9 mouse cellular contexts compared by ENCODE assay signal in the genomic region with DNA sequence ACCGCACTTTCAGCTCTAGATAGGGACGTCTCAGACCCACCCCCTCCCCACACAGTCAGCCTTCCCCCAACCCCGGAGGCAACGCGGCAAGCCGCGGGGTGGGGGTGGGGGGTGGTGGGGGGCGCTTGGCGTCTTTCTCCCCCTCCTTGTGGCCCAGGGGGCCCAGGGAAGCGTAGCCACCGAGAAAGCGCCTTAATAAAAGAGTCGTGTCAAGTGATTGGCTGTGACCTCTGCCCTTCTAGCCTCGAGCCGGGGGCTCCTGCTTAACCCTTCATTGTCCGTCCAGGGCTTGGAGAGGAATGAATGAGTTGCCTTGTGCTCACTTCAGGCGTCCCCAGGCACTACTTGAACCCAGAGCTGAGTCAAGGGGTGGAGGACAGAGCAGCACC. TPM values are rescaled to one million over a fixed set of nuclear protein-coding genes. Genes with fewer than 3 reads are reported as not detected.
DNase-seq lines count a peak whose midpoint lies in the region; ATAC-seq and TF ChIP-seq lines count a peak whose summit lies in the region.
"Had no signal": no experiment of that assay in that cellular context is flagged by ENCODE, and none has a peak within 500 bp of the region (broad histone marks: within the 10 kb centered on the region; RNA-seq: fewer than 3 reads in every experiment).

No protein-coding gene starts in this region.

- 0% methylated on average over 13 of the region's 17 CpGs for whole genome bisulfite sequencing in hindbrain, embryonic 14.5 days
- WGBS in midbrain, embryonic 14.5 days, result 2% methylated on average over 16 of the region's 17 CpGs

- H3K27ac ChIP-seq in gastrocnemius, adult 2 months, result no peak overlapping the region
- no peak overlapping the region for H3K27ac ChIP-seq in hindbrain, embryonic 14.5 days
- no peak overlapping the region for H3K27ac ChIP-seq in midbrain, embryonic 14.5 days (replicated peaks; ENCODE audit: low read depth, low read length)

- H3K4me1 ChIP-seq in hindbrain, embryonic 14.5 days (replicated peaks; ENCODE audit: control insufficient read depth, insufficient read depth, low read length), result peaks cover 63% of the 10 kb centered on the region
- peaks cover 71% of the 10 kb centered on the region for H3K4me1 ChIP-seq in midbrain, embryonic 14.5 days (ENCODE audit: control insufficient read depth, insufficient read depth, low read length)

- peaks cover 8% of the 10 kb centered on the region; the same call in 1 of the 2 replicates for H3K36me3 ChIP-seq in hindbrain, embryonic 14.5 days (replicated peaks; ENCODE audit: control insufficient read depth, insufficient read depth)
- H3K36me3 ChIP-seq in midbrain, embryonic 14.5 days (ENCODE audit: control insufficient read depth, insufficient read depth, low read length), result peaks cover 10% of the 10 kb centered on the region; the same call in 1 of the 2 replicates

- H3K4me3 ChIP-seq in gastrocnemius, adult 2 months, result peak overlapping the region; percentile 47
- H3K4me3 ChIP-seq in hindbrain, embryonic 14.5 days (replicated peaks; ENCODE audit: low read length), result peak overlapping the region; percentile 28
- H3K4me3 ChIP-seq in midbrain, embryonic 14.5 days (replicated peaks; ENCODE audit: low read depth, low read length), result peak overlapping the region; percentile 24

- peak overlapping the region; percentile 63 for H3K4me2 ChIP-seq in hindbrain, embryonic 14.5 days (replicated peaks)
- peak overlapping the region; percentile 58 for H3K4me2 ChIP-seq in midbrain, embryonic 14.5 days (ENCODE audit: low read length)

- no peak; the same call in 1 of the 2 replicates for ATAC-seq in hindbrain, embryonic 14.5 days (ENCODE audit: low FRiP score)
- no peak for ATAC-seq in midbrain, embryonic 14.5 days (ENCODE audit: low FRiP score, low TSS enrichment)
- no peak for ATAC-seq in megakaryocyte progenitor cell, adult 5-6 weeks (replicated peaks; ENCODE audit: poor library complexity)

- H3K9me3 ChIP-seq in hindbrain, embryonic 14.5 days (ENCODE audit: control insufficient read depth, low read length), result no peaks in the 10 kb centered on the region
- H3K9me3 ChIP-seq in midbrain, embryonic 14.5 days (ENCODE audit: control insufficient read depth, low read length), result no peaks in the 10 kb centered on the region

- TF ChIP-seq CTCF in gastrocnemius, adult 2 months (IDR thresholded peaks at IDR 0.05), result no peak

- DNase-seq in gastrocnemius, adult 2 months, result no peak
- no peak for DNase-seq in gastrocnemius, postnatal 25 days
- peak; percentile 97 for DNase-seq in embryo, embryonic 10 days (ENCODE audit: low spot score)
- DNase-seq in hindbrain, embryonic 14.5 days (ENCODE audit: low spot score), result no peak
- peak; percentile 37 for DNase-seq in midbrain, embryonic 14.5 days
- no peak for DNase-seq in frontal cortex, postnatal 14 days (ENCODE audit: low spot score in 2 of 2)
- DNase-seq in layer of hippocampus, postnatal 36 days, result no peak
- DNase-seq: right cerebral cortex, adult 18-20 months had no signal

- H3K9ac ChIP-seq in hindbrain, embryonic 14.5 days, result peak overlapping the region; percentile 49
- H3K9ac ChIP-seq in midbrain, embryonic 14.5 days (replicated peaks; ENCODE audit: low read length), result peak overlapping the region; percentile 44

- H3K27me3 ChIP-seq in hindbrain, embryonic 14.5 days (ENCODE audit: control insufficient read depth, insufficient read depth, low read length), result no peaks in the 10 kb centered on the region
- no peaks in the 10 kb centered on the region for H3K27me3 ChIP-seq in midbrain, embryonic 14.5 days (ENCODE audit: control insufficient read depth, insufficient read depth, low read length)

- intact Hi-C loops in gastrocnemius, adult 2 months (cut with DNase I), result no loop called here

RNA-seq across cellular contexts. Expression of a gene that starts 0.7 kb away (rescaled TPM):
- total RNA-seq in gastrocnemius, adult 2 months (2021), result under 1 TPM in 1 of 2 experiments, not detected in 1; 0.42 TPM
- under 1 TPM in 1 of 2 experiments, not detected in 1; 0.31 TPM for total RNA-seq in gastrocnemius, postnatal 25 days (2021)
- polyA plus RNA-seq in hindbrain, embryonic 14.5 days (2014; fragmentation: Nextera tagmentation; extraction: Ambion mirVana), result 48.7 and 56.4 TPM in 2 replicates
- 28.3 and 42.4 TPM in 2 replicates for polyA plus RNA-seq in midbrain, embryonic 14.5 days (2014; fragmentation: Nextera tagmentation; extraction: Ambion mirVana)
- total RNA-seq in megakaryocyte progenitor cell, adult 5-6 weeks (2015), result not detected in 2 replicates
- not detected in 2 replicates for total RNA-seq in megakaryocyte progenitor cell, adult 5-6 weeks (2017)
- 1 to 10 TPM; 1.3 to 3.5 TPM for total RNA-seq in layer of hippocampus, postnatal 36 days (2021)

RNA-seq across cellular contexts. Expression of a gene that starts 17.3 kb away (rescaled TPM):
- 1 to 10 TPM; 4.7 to 5.0 TPM for total RNA-seq in gastrocnemius, adult 2 months (2021)
- total RNA-seq in gastrocnemius, postnatal 25 days (2021), result 1 to 10 TPM; 4.0 to 4.2 TPM
- 15.8 and 18.1 TPM in 2 replicates for polyA plus RNA-seq in hindbrain, embryonic 14.5 days (2014; fragmentation: Nextera tagmentation; extraction: Ambion mirVana)
- polyA plus RNA-seq in midbrain, embryonic 14.5 days (2014; fragmentation: Nextera tagmentation; extraction: Ambion mirVana), result 19.1 and 21.7 TPM in 2 replicates
- 10.3 and 11.1 TPM in 2 replicates for total RNA-seq in megakaryocyte progenitor cell, adult 5-6 weeks (2015)
- 13.2 and 16.2 TPM in 2 replicates for total RNA-seq in megakaryocyte progenitor cell, adult 5-6 weeks (2017)
- 10 to 100 TPM; 23.5 to 27.9 TPM for total RNA-seq in layer of hippocampus, postnatal 36 days (2021)

RNA-seq across cellular contexts. Expression of a gene that starts 17.7 kb away (rescaled TPM):
- 1 to 10 TPM; 7.6 to 8.1 TPM for total RNA-seq in gastrocnemius, adult 2 months (2021)
- 1 to 10 TPM; 7.1 to 7.5 TPM for total RNA-seq in gastrocnemius, postnatal 25 days (2021)
- 17.0 and 18.5 TPM in 2 replicates for polyA plus RNA-seq in hindbrain, embryonic 14.5 days (2014; fragmentation: Nextera tagmentation; extraction: Ambion mirVana)
- polyA plus RNA-seq in midbrain, embryonic 14.5 days (2014; fragmentation: Nextera tagmentation; extraction: Ambion mirVana), result 19.1 and 23.2 TPM in 2 replicates
- total RNA-seq in megakaryocyte progenitor cell, adult 5-6 weeks (2015), result 45.2 and 51.0 TPM in 2 replicates
- 41.1 and 51.0 TPM in 2 replicates for total RNA-seq in megakaryocyte progenitor cell, adult 5-6 weeks (2017)
- 10 to 100 TPM; 15.0 TPM for total RNA-seq in layer of hippocampus, postnatal 36 days (2021)

RNA-seq across cellular contexts. Expression of a gene that starts 23.1 kb away (rescaled TPM):
- total RNA-seq in gastrocnemius, adult 2 months (2021), result 10 to 100 TPM in 1 of 2 experiments, 1 to 10 TPM in 1; 9.1 to 17.2 TPM
- total RNA-seq in gastrocnemius, postnatal 25 days (2021), result 10 to 100 TPM; 21.0 to 22.0 TPM
- 20.5 and 20.7 TPM in 2 replicates for polyA plus RNA-seq in hindbrain, embryonic 14.5 days (2014; fragmentation: Nextera tagmentation; extraction: Ambion mirVana)
- polyA plus RNA-seq in midbrain, embryonic 14.5 days (2014; fragmentation: Nextera tagmentation; extraction: Ambion mirVana), result 19.0 and 28.8 TPM in 2 replicates
- 0.02 TPM in 1 of 2 replicates, not detected in the other for total RNA-seq in megakaryocyte progenitor cell, adult 5-6 weeks (2015)
- total RNA-seq in megakaryocyte progenitor cell, adult 5-6 weeks (2017), result 0.20 TPM in 1 of 2 replicates, not detected in the other
- total RNA-seq in layer of hippocampus, postnatal 36 days (2021), result 1 to 10 TPM; 4.0 to 5.4 TPM

RNA-seq across cellular contexts. Expression of a gene that starts 28.5 kb away (rescaled TPM):
- total RNA-seq in gastrocnemius, adult 2 months (2021), result 10 to 100 TPM; 44.1 to 50.2 TPM
- 10 to 100 TPM; 43.9 to 44.7 TPM for total RNA-seq in gastrocnemius, postnatal 25 days (2021)
- polyA plus RNA-seq in hindbrain, embryonic 14.5 days (2014; fragmentation: Nextera tagmentation; extraction: Ambion mirVana), result 50.0 and 53.5 TPM in 2 replicates
- 55.8 and 56.3 TPM in 2 replicates for polyA plus RNA-seq in midbrain, embryonic 14.5 days (2014; fragmentation: Nextera tagmentation; extraction: Ambion mirVana)
- 157 and 195 TPM in 2 replicates for total RNA-seq in megakaryocyte progenitor cell, adult 5-6 weeks (2015)
- total RNA-seq in megakaryocyte progenitor cell, adult 5-6 weeks (2017), result 119 and 137 TPM in 2 replicates
- total RNA-seq in layer of hippocampus, postnatal 36 days (2021), result 10 to 100 TPM; 54.7 to 59.8 TPM

Comparison
In these comparisons a context has a peak if more than half of its experiments do, and no peak if none do; other contexts are left out.
1. DNase-seq: peak in embryo, embryonic 10 days (single experiment) and midbrain, embryonic 14.5 days (single experiment); none in gastrocnemius, adult 2 months (single experiment), gastrocnemius, postnatal 25 days (single experiment), hindbrain, embryonic 14.5 days (single experiment), frontal cortex, postnatal 14 days (0 of 2) and layer of hippocampus, postnatal 36 days (0 of 2).
2. Peak in every context shown above with its lines, with median percentiles within 50 percentile points of each other: H3K4me3 ChIP-seq.